Mouse (Mus musculus): ENCODE measurements at regions not wholly inside any gene's neighbourhood (a gene's known extent, or its start where the extent isn't known, plus 50 kb on each side); places are given as distances from the start of the nearest gene placed in this dataset.

GRCm38 (mm10) chr3:66738201-66739062, 242.8 kb upstream of the Rsrc1 start:
- peak; percentile 14 for DNase-seq

DNA sequence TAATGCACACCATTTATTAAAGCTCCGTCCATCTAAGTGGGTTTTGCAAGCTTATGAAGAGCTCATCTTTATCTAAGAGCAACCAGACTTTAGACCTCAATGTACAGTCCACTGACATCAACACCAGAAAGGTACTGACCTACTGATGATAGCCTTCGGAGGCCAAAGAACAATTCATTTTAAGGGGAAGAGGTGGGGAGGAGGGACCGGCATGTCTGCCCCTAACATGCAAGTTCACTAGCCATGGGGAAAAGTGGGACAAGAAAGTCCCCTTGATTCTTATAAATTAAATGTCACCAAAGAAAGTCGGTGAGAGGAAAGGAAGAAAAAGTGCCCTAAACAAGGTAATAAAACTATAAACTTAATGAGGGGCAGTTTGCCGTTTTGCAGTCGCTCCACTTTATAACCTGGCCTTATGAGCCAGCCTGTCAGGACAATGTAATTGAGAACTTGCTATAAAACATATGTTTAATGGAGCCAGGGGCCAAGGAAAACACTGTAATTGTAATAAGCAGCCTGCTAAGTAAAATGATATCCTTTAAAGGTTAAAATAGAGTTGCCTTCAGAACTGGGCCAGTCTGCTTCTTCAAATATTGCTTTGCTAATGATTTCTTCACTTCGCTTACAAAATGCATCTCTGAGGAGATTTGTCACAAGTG, 241.7 kb upstream of the Rsrc1 start:
- DNase-seq = no peak

DNA sequence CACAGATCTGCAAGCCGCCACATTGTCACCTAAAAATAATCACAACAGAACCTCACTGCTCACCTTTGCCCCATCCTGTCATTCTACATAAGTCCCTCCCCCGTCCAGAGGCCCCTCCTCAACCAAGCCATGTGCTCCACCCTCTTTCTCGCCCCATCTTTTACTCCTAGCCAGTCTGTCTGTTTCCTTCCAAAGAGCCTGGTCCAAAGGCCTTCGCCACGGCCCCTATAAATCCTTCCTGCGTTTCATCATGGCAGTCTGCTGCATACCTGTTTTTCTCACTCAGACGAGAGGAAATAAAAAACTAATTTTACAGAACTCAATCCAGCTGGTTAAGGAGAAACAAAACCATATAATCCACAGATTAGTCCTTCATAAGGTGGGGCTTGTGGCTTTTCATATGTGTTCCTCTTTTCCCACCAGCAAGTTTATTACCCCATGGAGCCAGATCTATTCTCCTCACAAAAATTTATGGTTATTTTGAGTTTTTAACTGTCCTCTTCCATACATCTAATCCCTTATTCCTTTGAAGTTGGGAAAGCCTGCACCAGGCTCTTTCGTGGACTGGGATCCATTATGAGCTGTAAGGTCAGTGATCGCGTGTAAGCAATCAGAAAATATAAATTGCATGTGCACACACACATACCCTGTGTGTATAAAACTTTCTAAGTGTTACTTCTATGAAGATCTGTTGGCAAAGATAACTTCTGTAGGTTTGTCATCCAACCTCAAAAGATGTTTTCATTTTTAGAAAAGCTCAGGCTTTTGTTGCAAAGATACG, 236.9 kb upstream of the Rsrc1 start:
- DNase-seq = no peak

- DNase-seq = no peak
Observed at GRCm38 (mm10) chr3:66746373-66747072, 234.7 kb upstream of the Rsrc1 start.

- DNase-seq = no peak
Observed at GRCm38 (mm10) chr3:66747073-66747710, 234.0 kb upstream of the Rsrc1 start.

DNA sequence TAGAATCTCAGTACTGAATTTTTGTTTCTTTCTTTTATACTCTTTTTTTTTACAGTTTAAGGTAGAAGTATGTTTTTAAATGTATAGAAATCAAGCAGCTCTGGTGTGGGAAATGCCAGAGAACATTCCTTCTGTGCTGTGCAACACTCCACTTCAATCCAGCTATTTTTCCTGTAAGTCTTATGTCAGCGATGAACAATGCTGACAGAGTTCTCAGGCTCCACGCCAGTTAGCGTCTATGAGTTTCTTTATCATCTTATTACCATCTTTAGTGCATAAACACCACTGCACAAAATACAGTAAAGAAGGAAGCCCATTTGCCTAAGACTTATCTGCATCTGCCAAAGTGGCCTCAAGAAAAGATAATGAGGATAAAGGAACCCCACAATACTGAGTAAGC, 223.0 kb upstream of the Rsrc1 start:
- no peak for DNase-seq

DNA sequence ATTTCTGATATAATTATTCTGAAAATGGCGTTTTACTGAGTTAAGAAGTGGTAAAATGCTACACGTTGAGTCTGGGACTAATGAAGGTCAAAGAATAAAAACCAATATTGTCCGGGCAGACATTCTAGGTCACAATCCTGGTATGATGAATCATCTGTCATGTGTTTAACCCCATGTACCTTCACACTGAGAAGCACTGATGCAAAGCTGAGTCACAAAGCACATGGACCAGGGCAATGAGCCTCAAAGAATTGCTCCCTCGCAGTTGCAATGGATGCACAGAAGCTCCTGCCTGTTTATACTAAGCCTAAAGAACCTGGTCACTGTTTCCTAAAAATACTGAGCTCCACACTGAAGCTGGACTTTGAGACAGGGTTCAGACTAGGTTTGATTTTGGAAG, 221.3 kb upstream of the Rsrc1 start:
- DNase-seq = no peak

GRCm38 (mm10) chr3:66762446-66762845, 218.7 kb upstream of the Rsrc1 start:
- no peak for DNase-seq

- no peak for DNase-seq
Observed at GRCm38 (mm10) chr3:66797351-66798010, 183.7 kb upstream of the Rsrc1 start.

DNA sequence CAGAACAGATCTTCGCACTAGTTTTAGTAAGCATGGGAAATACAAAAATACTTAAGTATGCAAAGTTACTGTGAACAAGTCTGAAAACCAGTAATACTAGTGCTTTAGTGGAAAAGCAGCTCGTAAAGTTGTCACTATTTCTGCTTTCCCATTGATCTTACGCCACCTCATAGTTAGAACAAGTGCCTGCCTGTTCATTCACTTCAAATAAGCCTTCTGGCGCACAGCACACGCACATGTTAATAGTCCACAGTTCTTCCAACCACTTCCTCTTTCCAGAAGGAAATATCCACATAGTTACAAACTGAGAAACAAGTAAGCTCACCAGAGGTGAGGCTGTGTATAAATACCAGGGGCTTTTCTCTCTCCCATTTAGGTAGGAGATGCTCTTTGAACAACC, 182.9 kb upstream of the Rsrc1 start:
- DNase-seq = no peak

DNA sequence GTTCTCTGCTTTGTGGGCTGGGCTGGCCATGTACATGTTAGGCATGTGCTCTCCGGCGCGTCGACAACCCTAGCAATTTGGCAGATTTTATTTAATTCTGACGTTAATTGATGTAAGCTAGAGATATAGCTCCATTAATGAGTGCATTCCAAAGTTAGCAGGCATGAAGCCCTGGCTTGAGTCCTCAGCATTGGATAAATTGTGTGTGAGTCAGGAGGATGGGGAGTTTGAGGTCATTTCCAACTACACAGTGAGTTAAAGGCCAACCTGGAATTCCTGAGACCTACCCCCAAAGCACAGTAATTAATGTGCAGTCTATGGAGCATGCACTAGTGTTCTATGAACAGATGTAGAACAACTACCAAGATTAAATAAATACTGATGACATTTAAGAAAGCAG, 178.7 kb upstream of the Rsrc1 start:
- no peak for DNase-seq

- DNase-seq = peak; percentile 15
Observed at GRCm38 (mm10) chr3:66806176-66806575, 175.0 kb upstream of the Rsrc1 start.

- DNase-seq = no peak
Observed at GRCm38 (mm10) chr3:66812686-66813445, 168.3 kb upstream of the Rsrc1 start.

DNA sequence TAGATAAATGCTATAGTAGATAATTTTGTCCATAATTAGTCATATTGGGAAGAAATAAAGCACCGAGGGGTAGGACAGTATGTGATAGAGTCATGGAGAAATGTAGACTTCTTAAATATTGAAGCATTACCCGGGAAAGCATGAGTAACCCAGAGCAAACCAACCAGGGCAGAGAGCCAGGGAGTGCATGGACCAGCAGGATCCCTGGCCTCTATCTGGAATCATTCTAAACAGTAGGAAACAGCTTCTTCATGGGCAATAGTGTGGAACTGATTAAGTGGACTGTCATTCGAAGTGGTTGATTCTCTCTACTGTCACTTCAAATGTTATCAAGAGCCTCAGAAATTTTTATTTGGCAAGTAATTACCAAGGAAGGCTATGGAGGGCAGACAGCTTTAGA, 155.4 kb upstream of the Rsrc1 start:
- no peak for DNase-seq
